Mouse (Mus musculus) hindbrain, embryonic 12.5 days (tissue): ENCODE measurements around the gene Igsf21. TPM values are rescaled to one million over a fixed set of nuclear protein-coding genes. Genes with fewer than 3 reads are reported as not detected.

ENCODE experiments used
- ATAC-seq: fragments of 200-750 bp; cut with Nextera tagmentation; 2 replicates; pipeline ENCODE4 v1.8.0; 2017; ENCODE audit warnings: moderate TSS enrichment; ENCODE audit not compliant: low FRiP score
- H3K27ac ChIP-seq: fragments of 300-500 bp; sonication (generic); 2 replicates; pipeline ENCODE4 v1.5.1; 2016; ENCODE audit warnings: mild to moderate bottlenecking
- H3K27me3 ChIP-seq: fragments of 300-500 bp; sonication (generic); 2 replicates; pipeline ENCODE4 v1.6.1; 2016; ENCODE audit warnings: mild to moderate bottlenecking
- H3K36me3 ChIP-seq: fragments of 300-500 bp; sonication (generic); 2 replicates; pipeline ENCODE4 v1.6.1; 2016; ENCODE audit warnings: mild to moderate bottlenecking
- H3K4me1 ChIP-seq: fragments of 300-500 bp; sonication (generic); 2 replicates; pipeline ENCODE4 v1.6.1; 2016
- H3K4me2 ChIP-seq: fragments of 300-500 bp; sonication (generic); replicated peaks from 2 replicates; pipeline ENCODE4 v1.6.1; 2016; ENCODE audit warnings: mild to moderate bottlenecking
- H3K4me3 ChIP-seq: fragments of 300-500 bp; sonication (generic); 2 replicates; pipeline ENCODE4 v1.5.1; 2016; ENCODE audit warnings: mild to moderate bottlenecking
- H3K9ac ChIP-seq: fragments of 300-500 bp; sonication (generic); 2 replicates; pipeline ENCODE4 v1.6.1; 2016; ENCODE audit warnings: mild to moderate bottlenecking, moderate library complexity
- H3K9me3 ChIP-seq: fragments of 300-500 bp; sonication (generic); replicated peaks from 2 replicates; pipeline ENCODE4 v1.6.1; 2016; ENCODE audit warnings: mild to moderate bottlenecking
- WGBS: fragments of 180-500 bp; shearing (Covaris S2); methylation state at CpG from one replicate; pipeline ENCODE4 v1.1.7; 2016; 5-methylcytosine and 5-hydroxymethylcytosine counted together
- polyA plus RNA-seq: library from polyadenylated mRNA; unstranded; fragments of >200 nt; fragmentation: Nextera tagmentation; extraction: Ambion mirVana; gene quantifications from 2 replicates; pipeline ENCODE4 v1.2.1, GENCODE M21; 2016

Igsf21 gene
- polyA plus RNA-seq, 1 experiment from 2014 or later = 15.0 TPM

GRCm38 (mm10) chr4:140214406-140214805 is 32.2 kb downstream of the Igsf21 start:
- Histone ChIP-seq H3K4me3 (no peak overlapping the region), H3K4me1 (peaks cover 50% of the 10 kb centered on the region), H3K27me3 (peaks cover 4% of the 10 kb centered on the region), H3K9me3 (no peaks in the 10 kb centered on the region), H3K27ac (no peak overlapping the region), H3K9ac (peak overlapping the region; percentile 19; the same call in 1 of the 2 replicates), H3K36me3 (no peaks in the 10 kb centered on the region), H3K4me2 (no peak overlapping the region)
- WGBS = 53% methylated on average over 14 of the region's 14 CpGs
- ATAC-seq = no peak

DNA sequence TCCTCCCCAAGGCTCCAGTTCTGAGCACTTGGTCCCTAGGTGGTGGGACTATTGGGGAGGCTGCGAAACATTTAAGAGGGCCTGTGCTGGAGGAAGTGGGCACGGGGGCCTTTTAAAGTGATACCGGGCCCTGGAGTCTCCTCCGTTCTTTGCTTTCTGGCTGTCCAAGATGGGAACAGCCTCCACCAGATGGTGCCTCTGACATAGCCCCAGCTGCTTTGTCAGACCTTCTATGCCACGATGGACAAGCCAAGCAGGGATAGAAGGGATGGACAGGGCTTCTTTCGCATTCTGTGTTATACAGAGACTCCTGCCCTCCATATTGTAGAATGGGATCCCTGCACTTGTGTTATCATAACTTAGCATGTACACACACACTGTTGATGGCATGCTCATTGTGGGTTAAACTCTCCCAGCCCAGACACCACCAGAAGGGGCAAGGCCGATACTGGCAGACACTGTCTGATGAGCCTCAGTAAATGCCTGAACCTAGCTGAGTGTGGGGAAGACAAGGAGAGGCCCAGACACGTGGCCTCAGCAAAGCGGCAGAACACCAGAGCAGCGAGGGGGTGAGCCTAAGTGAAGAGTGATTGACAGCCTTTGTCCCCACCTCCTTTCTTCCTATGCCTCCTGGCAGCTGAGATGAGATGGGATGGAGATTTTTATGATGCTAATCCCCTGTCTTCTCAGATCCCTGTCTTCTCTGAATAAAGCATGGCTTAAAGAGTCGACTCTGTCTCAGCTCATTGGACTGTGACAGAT is 36.3 kb downstream of the Igsf21 start:
- H3K27ac ChIP-seq = peak overlapping the region; percentile 68
- peaks cover 37% of the 10 kb centered on the region for H3K4me1 ChIP-seq
- no peaks in the 10 kb centered on the region for H3K36me3 ChIP-seq
- WGBS = 43% methylated on average over 11 of the region's 11 CpGs
- peak; percentile 33 for ATAC-seq
- H3K4me2 ChIP-seq = no peak overlapping the region
- peaks cover 13% of the 10 kb centered on the region for H3K27me3 ChIP-seq
- H3K4me3 ChIP-seq = no peak overlapping the region
- no peaks in the 10 kb centered on the region for H3K9me3 ChIP-seq
- no peak overlapping the region for H3K9ac ChIP-seq

DNA sequence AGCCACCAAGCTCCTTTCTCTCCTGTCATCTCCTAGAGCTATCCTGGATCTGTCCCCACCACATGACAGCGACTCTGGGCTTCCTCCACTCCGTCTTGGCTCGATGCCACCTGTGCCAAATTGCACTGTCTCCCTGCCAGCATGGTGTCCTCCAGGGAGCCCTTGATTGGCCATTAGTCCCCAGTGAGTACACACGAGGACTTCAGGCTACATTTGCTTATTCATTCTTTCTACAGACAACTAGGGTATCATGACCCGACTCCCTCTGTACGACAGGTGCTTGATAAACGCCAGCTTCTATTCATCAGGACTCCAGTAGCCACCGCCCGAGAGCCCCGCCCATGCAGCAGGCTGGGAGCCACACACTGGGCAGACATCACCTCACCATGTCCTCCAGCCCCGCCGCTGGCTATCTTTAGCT is 40.8 kb downstream of the Igsf21 start:
- 58% methylated on average over 12 of the region's 12 CpGs for WGBS
- ATAC-seq = peak; percentile 38; the same call in 1 of the 2 replicates

DNA sequence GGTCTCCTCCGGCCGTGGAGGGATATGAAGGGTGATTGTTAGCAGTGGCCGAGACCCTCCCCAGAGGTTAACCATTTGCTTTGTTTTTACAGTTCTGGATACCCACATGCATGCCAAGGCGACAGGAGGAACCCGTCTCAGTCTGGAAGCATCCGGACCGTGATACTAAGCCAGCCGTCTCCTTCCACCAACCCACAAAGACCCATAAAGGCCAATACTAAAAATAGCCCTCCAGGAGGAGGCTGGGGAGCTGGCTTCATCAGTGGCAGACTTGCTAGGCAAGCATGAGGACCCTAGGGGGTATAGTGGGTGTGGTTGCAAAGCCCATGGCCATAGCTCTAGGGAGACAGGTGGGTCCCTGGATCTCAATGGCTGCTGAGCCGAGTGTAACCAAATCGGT is 41.8 kb downstream of the Igsf21 start:
- peaks cover 10% of the 10 kb centered on the region for H3K27me3 ChIP-seq
- H3K9me3 ChIP-seq = no peaks in the 10 kb centered on the region
- no peak overlapping the region for H3K9ac ChIP-seq
- WGBS = 88% methylated on average over 10 of the region's 10 CpGs
- peaks cover 19% of the 10 kb centered on the region for H3K4me1 ChIP-seq
- H3K36me3 ChIP-seq = no peaks in the 10 kb centered on the region
- no peak overlapping the region for H3K4me3 ChIP-seq
- H3K4me2 ChIP-seq = no peak overlapping the region
- H3K27ac ChIP-seq = 0 out of 2 replicates have a peak overlapping the region, but pooled peaks have one; percentile 23
- ATAC-seq = no peak

More for the DNA sequence above, 40.8 kb downstream of the Igsf21 start:
- no peak overlapping the region for H3K4me2 ChIP-seq
- peaks cover 10% of the 10 kb centered on the region for H3K27me3 ChIP-seq
- no peaks in the 10 kb centered on the region for H3K36me3 ChIP-seq
- no peak overlapping the region for H3K27ac ChIP-seq
- H3K4me3 ChIP-seq = no peak overlapping the region
- H3K9ac ChIP-seq = no peak overlapping the region
- H3K4me1 ChIP-seq = peaks cover 28% of the 10 kb centered on the region
- H3K9me3 ChIP-seq = no peaks in the 10 kb centered on the region

DNA sequence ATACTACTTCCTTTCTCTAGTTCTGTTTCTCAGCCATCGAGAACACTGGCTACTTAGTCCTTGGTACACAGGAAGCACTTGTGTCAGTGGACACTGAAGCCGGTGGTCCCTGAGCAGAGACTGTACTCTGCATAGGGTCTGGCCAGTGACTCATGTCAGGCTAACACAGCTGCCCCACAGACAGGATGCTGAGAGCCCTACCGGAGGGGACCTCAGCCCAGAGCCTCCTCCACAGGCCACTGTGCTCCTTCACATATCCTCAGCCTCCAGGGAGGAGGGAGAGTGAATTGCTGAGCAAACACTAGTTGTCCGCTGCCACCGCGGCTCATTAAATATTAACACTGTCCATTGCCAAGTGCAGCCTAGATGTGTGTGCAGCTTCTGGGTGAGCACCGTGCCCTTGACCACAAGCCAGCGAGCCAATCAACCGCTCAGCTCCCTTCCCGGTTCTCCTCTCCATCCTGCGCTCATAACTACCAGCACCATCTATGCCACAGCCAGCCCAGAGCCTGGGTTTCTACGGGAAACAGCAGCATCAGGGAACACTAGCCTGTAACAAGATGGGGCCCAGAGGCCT is 42.8 kb downstream of the Igsf21 start:
- Histone ChIP-seq H3K36me3 (no peaks in the 10 kb centered on the region), H3K9me3 (no peaks in the 10 kb centered on the region), H3K4me3 (no peak overlapping the region), H3K27me3 (peaks cover 4% of the 10 kb centered on the region), H3K4me2 (no peak overlapping the region), H3K9ac (no peak overlapping the region), H3K4me1 (peaks cover 18% of the 10 kb centered on the region), H3K27ac (peak overlapping the region; percentile 23; the same call in 1 of the 2 replicates)
- no peak for ATAC-seq
- WGBS = 83% methylated on average over 12 of the region's 12 CpGs

DNA sequence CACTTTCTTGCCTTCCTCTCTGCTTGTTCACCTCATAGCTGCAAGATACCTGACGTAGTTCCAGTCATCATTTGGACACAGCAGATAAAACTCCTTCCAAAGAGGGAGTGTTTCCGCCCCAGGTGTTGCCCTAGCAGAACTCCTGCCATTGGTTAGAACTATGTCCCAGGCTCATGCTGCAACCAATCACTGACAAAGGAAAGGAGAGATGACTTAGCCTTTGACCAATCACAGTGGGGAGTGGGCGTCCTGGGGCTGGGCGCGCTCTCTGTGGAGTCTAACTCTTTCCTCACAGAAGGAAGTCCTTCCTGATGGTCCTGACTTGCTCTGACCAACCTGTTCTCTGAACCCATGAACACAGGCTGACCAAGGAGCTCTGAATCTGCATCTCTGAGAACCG is 44.4 kb downstream of the Igsf21 start:
- 43% methylated on average over 6 of the region's 6 CpGs for WGBS
- Histone ChIP-seq H3K27me3 (peaks cover 4% of the 10 kb centered on the region), H3K4me1 (peaks cover 18% of the 10 kb centered on the region), H3K4me2 (no peak overlapping the region), H3K9me3 (no peaks in the 10 kb centered on the region), H3K36me3 (no peaks in the 10 kb centered on the region), H3K4me3 (no peak overlapping the region), H3K9ac (no peak overlapping the region), H3K27ac (no peak overlapping the region)
- ATAC-seq = no peak

DNA sequence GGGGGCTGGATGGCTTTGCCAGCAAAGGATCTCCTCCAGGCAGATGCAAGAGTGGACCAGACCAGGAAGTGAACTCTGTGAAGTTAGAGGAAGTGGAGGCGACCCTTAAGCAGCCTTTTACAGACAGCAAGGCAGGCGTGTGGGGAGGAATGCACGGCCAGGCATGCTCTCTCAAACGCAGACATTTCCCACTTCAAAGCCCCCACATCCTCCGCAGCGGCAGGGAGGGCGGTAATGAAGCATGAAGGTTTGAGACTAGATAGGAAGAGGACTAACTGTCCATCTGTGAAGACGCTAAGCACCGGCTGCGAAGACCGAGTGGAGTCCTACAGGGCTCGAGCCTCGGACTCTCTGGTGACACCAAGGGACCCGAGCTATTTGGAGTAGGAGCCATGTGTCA is 46.3 kb downstream of the Igsf21 start:
- no peak overlapping the region for H3K4me3 ChIP-seq
- WGBS = 79% methylated on average over 14 of the region's 14 CpGs
- no peak overlapping the region for H3K4me2 ChIP-seq
- H3K9me3 ChIP-seq = no peaks in the 10 kb centered on the region
- peaks cover 9% of the 10 kb centered on the region; the same call in 1 of the 2 replicates for H3K4me1 ChIP-seq
- no peak overlapping the region for H3K27ac ChIP-seq
- H3K27me3 ChIP-seq = no peaks in the 10 kb centered on the region; the same call in 1 of the 2 replicates
- no peak overlapping the region for H3K9ac ChIP-seq
- H3K36me3 ChIP-seq = no peaks in the 10 kb centered on the region
- no peak for ATAC-seq

DNA sequence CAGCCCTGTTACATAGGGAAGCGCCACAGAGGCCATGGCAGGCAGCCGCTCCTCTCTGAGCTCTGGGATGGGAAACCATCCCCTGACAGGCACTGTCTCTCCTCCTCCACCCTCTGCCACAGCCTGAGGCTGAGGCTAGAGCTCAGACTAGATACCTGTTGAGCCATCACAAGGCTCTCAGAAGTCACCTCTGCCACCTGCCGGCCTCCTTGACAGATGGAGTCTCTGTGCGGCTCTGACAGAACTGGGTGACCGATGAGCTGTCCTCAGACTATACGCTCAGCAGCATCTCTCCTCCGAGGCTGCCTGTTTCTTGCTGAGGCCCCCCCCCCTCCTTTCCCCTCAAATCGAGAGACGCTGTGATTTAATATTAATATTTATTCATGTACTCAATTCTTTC is 49.9 kb downstream of the Igsf21 start:
- no peaks in the 10 kb centered on the region for H3K36me3 ChIP-seq
- WGBS = 53% methylated on average over 9 of the region's 9 CpGs
- H3K4me2 ChIP-seq = no peak overlapping the region
- no peak overlapping the region for H3K27ac ChIP-seq
- no peak overlapping the region for H3K4me3 ChIP-seq
- H3K9ac ChIP-seq = no peak overlapping the region
- no peaks in the 10 kb centered on the region for H3K9me3 ChIP-seq
- H3K27me3 ChIP-seq = no peaks in the 10 kb centered on the region
- H3K4me1 ChIP-seq = no peaks in the 10 kb centered on the region; the same call in 1 of the 2 replicates
- ATAC-seq = 0 out of 2 replicates have a peak, but pooled peaks have one; percentile 29

- 87% methylated on average over 18 of the region's 18 CpGs for WGBS
- Histone ChIP-seq H3K4me2 (no peak overlapping the region), H3K9me3 (no peaks in the 10 kb centered on the region), H3K4me3 (no peak overlapping the region), H3K27ac (no peak overlapping the region), H3K36me3 (no peaks in the 10 kb centered on the region), H3K9ac (no peak overlapping the region), H3K4me1 (peaks cover 14% of the 10 kb centered on the region), H3K27me3 (no peaks in the 10 kb centered on the region)
- no peak for ATAC-seq
Measured at GRCm38 (mm10) chr4:140192276-140193002, 54.1 kb downstream of the Igsf21 start.

GRCm38 (mm10) chr4:140189601-140190000 is 57.0 kb downstream of the Igsf21 start:
- 90% methylated on average over 9 of the region's 9 CpGs for WGBS
- H3K4me2 ChIP-seq = no peak overlapping the region
- no peak for ATAC-seq
- no peak overlapping the region for H3K4me3 ChIP-seq
- peaks cover 29% of the 10 kb centered on the region for H3K4me1 ChIP-seq
- no peak overlapping the region for H3K27ac ChIP-seq
- no peak overlapping the region for H3K9ac ChIP-seq
- no peaks in the 10 kb centered on the region for H3K27me3 ChIP-seq
- H3K36me3 ChIP-seq = no peaks in the 10 kb centered on the region
- no peaks in the 10 kb centered on the region for H3K9me3 ChIP-seq

- Histone ChIP-seq H3K9ac (no peak overlapping the region), H3K9me3 (no peaks in the 10 kb centered on the region), H3K27ac (0 out of 2 replicates have a peak overlapping the region, but pooled peaks have one; percentile 73), H3K4me2 (no peak overlapping the region), H3K4me3 (no peak overlapping the region), H3K4me1 (peaks cover 29% of the 10 kb centered on the region), H3K36me3 (no peaks in the 10 kb centered on the region), H3K27me3 (no peaks in the 10 kb centered on the region)
- WGBS = 73% methylated on average over 7 of the region's 7 CpGs
- no peak for ATAC-seq
Measured at GRCm38 (mm10) chr4:140188626-140189025, 58.0 kb downstream of the Igsf21 start.
